Mouse (Mus musculus): ENCODE results near the gene Asic2. TPM values are rescaled to one million over a fixed set of nuclear protein-coding genes. Genes with fewer than 3 reads are reported as not detected.

The Asic2 gene
- polyA plus RNA-seq, 1 experiment, result 0.75 TPM

DNA sequence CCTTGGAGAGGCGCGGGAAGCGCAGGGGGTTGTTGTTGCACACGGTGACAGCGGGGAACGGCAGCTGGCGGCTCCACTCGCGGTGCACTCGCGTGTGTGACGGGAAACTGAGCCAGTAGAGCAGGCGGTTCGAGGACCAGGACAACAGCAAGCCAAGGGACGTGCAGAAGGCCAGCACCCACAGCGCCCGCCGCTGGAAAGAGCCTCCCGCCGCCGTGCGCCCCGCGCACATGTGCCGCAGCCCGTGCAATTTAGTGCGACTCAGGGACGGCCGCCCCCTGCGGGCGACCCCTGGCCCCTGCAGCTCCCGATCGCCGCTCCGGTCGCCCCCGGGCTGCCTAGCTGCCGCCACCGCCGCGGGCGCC, 816.3 kb downstream of the Asic2 start:
- Histone ChIP-seq H3K36me3 (ENCODE audit: control insufficient read depth, insufficient read depth, low read length) (no peaks in the 10 kb centered on the region), H3K27me3 (replicated peaks; ENCODE audit: control insufficient read depth, insufficient read depth, low read length) (0 out of 2 replicates have a peak, but pooled peaks cover 1% of the 10 kb centered on the region), H3K4me1 (ENCODE audit: control insufficient read depth, insufficient read depth, low read length) (no peaks in the 10 kb centered on the region), H3K4me3 (ENCODE audit: insufficient read depth, low read depth, low read length) (peak overlapping the region; percentile 22; the same call in 1 of the 2 replicates), H3K27ac (ENCODE audit: insufficient read depth, low read depth, low read length) (no peak overlapping the region)
- DNase-seq, result no peak
- TF ChIP-seq CTCF (conservative IDR thresholded peaks at IDR 0.05; ENCODE audit: insufficient read depth, insufficient read length, low read depth, low read length), result no peak
- TF ChIP-seq POLR2A (IDR thresholded peaks at IDR 0.05; ENCODE audit: low read depth, low read length), result no peak
- WGBS, result under 1% methylated on average over 42 of the region's 42 CpGs

DNA sequence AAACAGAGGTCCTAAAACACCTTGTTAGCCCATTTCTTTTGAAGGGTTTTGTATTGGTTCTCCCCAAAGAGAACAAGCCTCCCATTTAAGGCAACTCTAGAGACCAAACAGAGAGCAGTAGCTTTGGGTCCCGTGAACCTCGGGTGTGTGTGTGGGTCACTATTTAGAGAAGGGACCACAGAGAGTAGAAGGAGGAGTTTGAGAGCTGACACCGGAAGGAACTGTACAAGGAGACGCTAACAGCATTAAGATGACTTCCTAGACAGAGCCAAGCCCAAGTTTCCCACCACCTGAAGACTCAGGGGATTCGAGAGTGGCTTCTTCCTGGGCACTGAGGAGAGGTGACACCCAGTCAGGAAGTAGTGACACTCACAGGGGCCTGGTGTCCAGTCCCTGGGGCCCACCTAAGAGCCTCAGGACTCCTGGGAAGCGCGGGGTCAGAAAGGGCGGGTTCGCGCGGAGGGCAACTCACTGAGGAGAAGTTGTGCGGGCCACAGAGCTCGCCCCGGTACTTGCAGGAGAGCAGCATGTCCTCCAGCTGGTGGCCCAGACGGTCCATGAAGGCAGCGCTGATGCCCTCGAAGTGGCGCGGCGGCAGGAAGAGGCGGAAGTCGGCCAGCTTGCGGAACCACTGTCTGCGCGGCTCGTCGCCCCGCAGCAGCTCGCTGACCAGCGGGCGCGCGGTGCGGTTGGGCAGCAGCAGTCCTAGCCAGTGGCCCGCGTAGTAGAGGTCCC, 816.8 kb downstream of the Asic2 start:
- Histone ChIP-seq H3K4me3 (ENCODE audit: insufficient read depth, low read depth, low read length) (peak overlapping the region; percentile 22; the same call in 1 of the 2 replicates), H3K4me1 (ENCODE audit: control insufficient read depth, insufficient read depth, low read length) (no peaks in the 10 kb centered on the region), H3K27me3 (replicated peaks; ENCODE audit: control insufficient read depth, insufficient read depth, low read length) (0 out of 2 replicates have a peak, but pooled peaks cover 1% of the 10 kb centered on the region), H3K36me3 (ENCODE audit: control insufficient read depth, insufficient read depth, low read length) (no peaks in the 10 kb centered on the region), H3K27ac (ENCODE audit: insufficient read depth, low read depth, low read length) (no peak overlapping the region)
- DNase-seq, result no peak
- 4% methylated on average over 36 of the region's 36 CpGs for WGBS
- no peak for TF ChIP-seq POLR2A (IDR thresholded peaks at IDR 0.05; ENCODE audit: low read depth, low read length)
- no peak for TF ChIP-seq CTCF (conservative IDR thresholded peaks at IDR 0.05; ENCODE audit: insufficient read depth, insufficient read length, low read depth, low read length)

DNA sequence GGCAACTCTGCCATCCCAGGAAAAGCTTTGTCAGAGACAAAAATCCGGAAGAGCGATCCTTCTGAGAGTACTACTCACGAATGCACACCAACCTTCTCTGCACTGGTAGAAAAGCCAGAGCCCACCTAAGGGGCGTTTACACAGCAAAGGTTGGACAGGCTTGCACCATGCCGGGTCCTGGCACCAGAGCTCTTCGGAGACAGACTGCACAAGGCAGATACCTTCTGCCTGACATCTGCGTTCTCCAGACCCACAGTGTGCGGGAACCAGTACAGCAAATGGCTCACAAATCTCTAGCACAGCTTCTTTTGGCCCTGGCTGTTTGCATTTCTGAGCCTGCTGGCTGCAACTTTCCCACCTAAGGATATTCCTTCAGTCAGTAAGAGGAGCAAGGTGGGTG, 817.6 kb downstream of the Asic2 start:
- Histone ChIP-seq H3K4me1 (ENCODE audit: control insufficient read depth, insufficient read depth, low read length) (no peaks in the 10 kb centered on the region), H3K27ac (ENCODE audit: insufficient read depth, low read depth, low read length) (no peak overlapping the region), H3K27me3 (replicated peaks; ENCODE audit: control insufficient read depth, insufficient read depth, low read length) (0 out of 2 replicates have a peak, but pooled peaks cover 1% of the 10 kb centered on the region), H3K4me3 (ENCODE audit: insufficient read depth, low read depth, low read length) (no peak overlapping the region), H3K36me3 (ENCODE audit: control insufficient read depth, insufficient read depth, low read length) (no peaks in the 10 kb centered on the region)
- WGBS, result 87% methylated on average over 8 of the region's 8 CpGs
- no peak for TF ChIP-seq CTCF (conservative IDR thresholded peaks at IDR 0.05; ENCODE audit: insufficient read depth, insufficient read length, low read depth, low read length)
- no peak for DNase-seq

DNA sequence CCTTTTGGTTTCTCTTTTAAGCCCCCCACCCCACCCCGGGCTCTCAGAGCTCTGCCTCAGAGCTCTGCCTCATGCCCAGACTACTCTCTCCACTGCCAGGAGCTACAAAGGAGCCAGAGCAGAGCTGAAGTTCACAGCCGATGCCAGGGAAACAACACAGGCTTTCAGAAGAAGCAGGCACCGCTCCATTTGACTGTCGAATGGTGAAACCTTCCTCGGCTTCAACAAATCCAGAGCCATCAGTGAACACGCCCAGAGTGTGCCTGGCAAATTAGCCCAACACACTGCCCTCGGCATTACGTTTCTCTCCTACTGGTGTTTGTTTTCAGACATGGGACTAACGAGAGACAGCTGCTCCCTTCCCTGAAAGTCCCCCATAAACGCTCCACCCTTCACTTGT, 819.8 kb downstream of the Asic2 start:
- Histone ChIP-seq H3K27ac (ENCODE audit: insufficient read depth, low read depth, low read length) (no peak overlapping the region), H3K4me1 (ENCODE audit: control insufficient read depth, insufficient read depth, low read length) (no peaks in the 10 kb centered on the region), H3K4me3 (ENCODE audit: insufficient read depth, low read depth, low read length) (no peak overlapping the region), H3K36me3 (ENCODE audit: control insufficient read depth, insufficient read depth, low read length) (no peaks in the 10 kb centered on the region), H3K27me3 (replicated peaks; ENCODE audit: control insufficient read depth, insufficient read depth, low read length) (0 out of 2 replicates have a peak, but pooled peaks cover 1% of the 10 kb centered on the region)
- no peak for DNase-seq
- TF ChIP-seq POLR2A (IDR thresholded peaks at IDR 0.05; ENCODE audit: low read depth, low read length), result no peak
- TF ChIP-seq CTCF (conservative IDR thresholded peaks at IDR 0.05; ENCODE audit: insufficient read depth, insufficient read length, low read depth, low read length), result no peak
- 44% methylated on average over 10 of the region's 10 CpGs for WGBS

DNA sequence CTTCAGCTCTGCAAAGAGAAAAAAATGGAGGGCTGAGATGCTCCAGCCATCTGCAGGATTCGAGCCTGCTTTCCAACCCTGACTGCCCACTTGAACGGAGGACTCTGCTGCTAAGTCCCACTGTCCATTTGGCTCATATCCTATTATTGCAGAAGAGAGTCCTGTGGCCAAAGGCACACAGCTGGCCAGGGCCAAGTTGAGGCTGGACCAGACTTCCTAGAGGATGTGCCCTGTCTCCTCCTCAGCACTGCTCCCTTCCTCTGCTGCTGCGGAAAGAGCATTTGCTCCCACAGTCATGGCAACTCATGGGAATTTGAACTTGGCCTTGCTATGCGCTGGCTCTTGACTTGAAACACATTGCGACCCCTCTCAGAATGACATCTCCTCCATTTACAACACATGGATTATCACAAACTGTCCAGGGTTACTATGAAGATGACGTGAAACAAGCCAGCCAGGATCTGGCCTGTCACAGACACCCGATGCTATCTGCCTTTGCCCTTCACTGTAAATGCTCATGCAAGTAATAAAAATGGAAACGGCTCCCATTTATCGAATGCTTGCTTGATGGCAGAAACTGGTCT, 821.6 kb downstream of the Asic2 start:
- 70% methylated on average over 9 of the region's 9 CpGs for WGBS
- no peaks in the 10 kb centered on the region for H3K4me1 ChIP-seq (ENCODE audit: control insufficient read depth, insufficient read depth, low read length)
- TF ChIP-seq CTCF (conservative IDR thresholded peaks at IDR 0.05; ENCODE audit: insufficient read depth, insufficient read length, low read depth, low read length) (no peak), POLR2A (IDR thresholded peaks at IDR 0.05; ENCODE audit: low read depth, low read length) (no peak)
- H3K36me3 ChIP-seq (ENCODE audit: control insufficient read depth, insufficient read depth, low read length), result no peaks in the 10 kb centered on the region
- no peak overlapping the region for H3K27ac ChIP-seq (ENCODE audit: insufficient read depth, low read depth, low read length)
- H3K27me3 ChIP-seq (replicated peaks; ENCODE audit: control insufficient read depth, insufficient read depth, low read length), result no peaks in the 10 kb centered on the region
- no peak for DNase-seq
- no peak overlapping the region for H3K4me3 ChIP-seq (ENCODE audit: insufficient read depth, low read depth, low read length)

DNA sequence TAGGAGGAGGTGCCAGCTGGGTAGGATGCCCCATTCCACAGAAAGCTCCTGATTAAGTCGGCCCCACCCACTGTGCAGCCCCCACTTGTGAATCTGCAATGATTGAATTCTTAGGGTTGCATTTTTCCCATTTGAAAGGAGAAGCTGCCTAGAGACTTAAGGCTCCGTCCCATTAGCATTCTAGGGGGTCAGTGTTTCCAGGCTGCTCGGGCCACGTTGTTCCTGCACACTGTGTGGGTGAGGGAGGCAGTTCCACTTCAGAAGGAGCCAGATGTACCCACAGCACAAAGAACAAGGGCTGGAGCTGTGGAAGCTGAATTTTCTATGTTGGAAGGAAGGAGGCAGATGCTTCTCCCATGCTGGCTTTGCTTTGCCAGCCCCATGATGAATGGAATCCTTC, 833.1 kb downstream of the Asic2 start:
- 70% methylated on average over 4 of the region's 4 CpGs for WGBS
- no peak for TF ChIP-seq CTCF (conservative IDR thresholded peaks at IDR 0.05; ENCODE audit: insufficient read depth, insufficient read length, low read depth, low read length)
- no peak for TF ChIP-seq POLR2A (IDR thresholded peaks at IDR 0.05; ENCODE audit: low read depth, low read length)
- Histone ChIP-seq H3K4me1 (ENCODE audit: control insufficient read depth, insufficient read depth, low read length) (no peaks in the 10 kb centered on the region), H3K4me3 (ENCODE audit: insufficient read depth, low read depth, low read length) (no peak overlapping the region), H3K36me3 (ENCODE audit: control insufficient read depth, insufficient read depth, low read length) (no peaks in the 10 kb centered on the region), H3K27me3 (replicated peaks; ENCODE audit: control insufficient read depth, insufficient read depth, low read length) (no peaks in the 10 kb centered on the region), H3K27ac (ENCODE audit: insufficient read depth, low read depth, low read length) (no peak overlapping the region)
- no peak for DNase-seq

DNA sequence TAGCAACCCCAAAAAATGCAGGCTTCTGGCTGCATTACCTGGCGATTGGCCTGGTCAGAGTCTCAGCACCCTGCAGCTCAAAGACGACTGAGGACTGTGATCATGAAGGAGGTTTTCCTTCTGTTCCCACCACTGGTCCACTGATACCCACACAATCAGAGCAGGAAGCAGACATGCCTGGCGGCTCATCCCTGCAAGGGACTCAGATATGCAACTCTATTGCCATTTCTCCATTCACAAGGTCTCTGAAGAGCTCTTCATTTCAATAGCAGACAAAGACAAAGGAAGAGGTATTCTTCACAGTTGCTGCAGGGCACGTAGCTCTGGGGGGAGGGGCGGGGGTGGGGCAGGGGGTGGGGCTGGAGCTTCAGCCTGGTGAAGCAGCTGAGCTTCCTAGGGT, 834.3 kb downstream of the Asic2 start:
- TF ChIP-seq POLR2A (IDR thresholded peaks at IDR 0.05; ENCODE audit: low read depth, low read length), result no peak
- no peak for TF ChIP-seq CTCF (conservative IDR thresholded peaks at IDR 0.05; ENCODE audit: insufficient read depth, insufficient read length, low read depth, low read length)

More for the DNA sequence above, 834.3 kb downstream of the Asic2 start:
- no peaks in the 10 kb centered on the region for H3K36me3 ChIP-seq (ENCODE audit: control insufficient read depth, insufficient read depth, low read length)
- DNase-seq, result no peak
- H3K4me3 ChIP-seq (ENCODE audit: insufficient read depth, low read depth, low read length), result no peak overlapping the region
- no peak overlapping the region for H3K27ac ChIP-seq (ENCODE audit: insufficient read depth, low read depth, low read length)
- 42% methylated on average over 5 of the region's 5 CpGs for WGBS
- no peaks in the 10 kb centered on the region for H3K27me3 ChIP-seq (replicated peaks; ENCODE audit: control insufficient read depth, insufficient read depth, low read length)
- H3K4me1 ChIP-seq (ENCODE audit: control insufficient read depth, insufficient read depth, low read length), result no peaks in the 10 kb centered on the region
